Mouse (Mus musculus) midbrain, postnatal 0 days (tissue): Measurements from ENCODE around the gene Sesn2. TPM values are rescaled to one million over a fixed set of nuclear protein-coding genes. Genes with fewer than 3 reads are reported as not detected.
"Not testable (repeated sequence)": the region's sequence is repeated elsewhere in the genome, so short reads cannot be mapped to it uniquely, and the experiment has no call there.

ENCODE experiments used
- ATAC-seq: fragments of 200-750 bp; cut with Nextera tagmentation; 2 replicates; pipeline ENCODE4 v1.8.0; 2017; ENCODE audit warnings: moderate number of reproducible peaks, mild to moderate bottlenecking, moderate TSS enrichment, moderate library complexity; ENCODE audit not compliant: low FRiP score
- DNase-seq: peaks from one replicate; pipeline ENCODE4 v3.0.0-alpha.2; 2015; ENCODE audit warnings: low spot score
- H3K27ac ChIP-seq: fragments of 300-500 bp; sonication (generic); 2 replicates; pipeline ENCODE4 v1.5.1; 2014; ENCODE audit warnings: low read depth, mild to moderate bottlenecking, low read length, mixed read lengths
- H3K27me3 ChIP-seq: fragments of 300-500 bp; sonication (generic); 2 replicates; pipeline ENCODE4 v1.6.1; 2014; ENCODE audit warnings: low read length, control low read depth, mixed read lengths; ENCODE audit not compliant: insufficient read depth
- H3K36me3 ChIP-seq: fragments of 300-500 bp; sonication (generic); 2 replicates; pipeline ENCODE4 v1.6.1; 2014; ENCODE audit warnings: low read length, control low read depth, mixed read lengths; ENCODE audit not compliant: insufficient read depth
- H3K4me1 ChIP-seq: fragments of 300-500 bp; sonication (generic); 2 replicates; pipeline ENCODE4 v1.6.1; 2014; ENCODE audit warnings: mild to moderate bottlenecking, control low read depth, antibody characterized with exemption, low read length, mixed read lengths; ENCODE audit not compliant: insufficient read depth
- H3K4me2 ChIP-seq: fragments of 300-500 bp; sonication (generic); 2 replicates; pipeline ENCODE4 v1.6.1; 2014; ENCODE audit warnings: low read depth, mild to moderate bottlenecking, low read length, mixed read lengths; ENCODE audit not compliant: poor library complexity, severe bottlenecking
- H3K4me3 ChIP-seq: fragments of 300-500 bp; sonication (generic); 2 replicates; pipeline ENCODE4 v1.5.1; 2014; ENCODE audit warnings: low read depth, mild to moderate bottlenecking, low read length, moderate library complexity
- H3K9ac ChIP-seq: fragments of 300-500 bp; sonication (generic); replicated peaks from 2 replicates; pipeline ENCODE4 v1.6.1; 2014; ENCODE audit warnings: mild to moderate bottlenecking, low read length, moderate library complexity, mixed read lengths; ENCODE audit not compliant: poor library complexity, severe bottlenecking
- H3K9me3 ChIP-seq: fragments of 300-500 bp; sonication (generic); 2 replicates; pipeline ENCODE4 v1.6.1; 2016; ENCODE audit warnings: low read length, control low read depth
- CTCF ChIP-seq: IDR thresholded peaks from 2 replicates; pipeline ENCODE4 v1.5.1; 2016; ENCODE audit warnings: antibody characterized with exemption, mild to moderate bottlenecking
- WGBS: fragments of 180-500 bp; shearing (Covaris S2); extraction: QIAGEN DNeasy Blood & Tissue Kit; methylation state at CpG from one replicate; pipeline ENCODE4 v1.1.7; 2014; 5-methylcytosine and 5-hydroxymethylcytosine counted together
- polyA plus RNA-seq: library from polyadenylated mRNA; unstranded; fragments of >200 nt; fragmentation: Nextera tagmentation; extraction: Ambion mirVana; gene quantifications from 2 replicates; pipeline ENCODE4 v1.2.1, GENCODE M21; 2015
- total RNA-seq: library from RNA; depleted of rRNA; stranded (reverse); fragments of >200 nt; gene quantifications from 2 replicates; pipeline ENCODE4 v1.2.3, GENCODE M21; 2014; rRNA removed

The Sesn2 gene
- total RNA-seq: 21.4 and 21.6 TPM in 2 replicates
- 17.7 and 18.2 TPM in 2 replicates for polyA plus RNA-seq

DNA sequence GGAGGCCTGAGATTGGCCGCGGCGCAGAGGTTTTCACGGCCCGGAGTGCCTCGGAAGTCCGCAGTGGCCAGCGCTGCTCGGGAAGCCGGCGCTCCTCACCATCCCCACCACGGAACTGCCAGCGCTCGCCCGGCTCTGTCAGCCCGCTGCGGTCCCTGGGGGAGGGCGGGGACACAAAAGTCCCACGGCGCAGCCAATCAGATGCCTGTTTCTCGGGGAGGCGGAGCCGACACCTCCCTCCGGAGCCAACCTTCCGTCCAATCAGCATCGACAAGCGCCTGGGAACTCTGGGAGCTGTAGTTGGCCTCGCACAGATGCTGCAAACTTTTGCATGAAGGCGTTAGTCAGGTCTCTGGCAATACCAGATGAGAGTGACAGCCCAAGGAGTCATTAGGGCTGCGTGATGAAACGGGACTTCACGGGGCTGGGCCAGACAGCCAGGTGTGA is at the start of gene Sesn2:
Sesn2 (minus strand) TSS at position 150 of the 447 bp plus-strand sequence.
- Histone ChIP-seq H3K9me3 (no peaks in the 10 kb centered on the region), H3K4me1 (no peaks in the 10 kb centered on the region), H3K4me3 (peak within 1 kb of the TSS; percentile 87), H3K36me3 (no peaks in the 10 kb centered on the region), H3K27ac (peak within 1 kb of the TSS; percentile 65), H3K9ac (peak within 1 kb of the TSS; percentile 70), H3K27me3 (no peaks in the 10 kb centered on the region), H3K4me2 (peak within 1 kb of the TSS; percentile 78)
- no peak for TF ChIP-seq CTCF
- peak; percentile 99 for DNase-seq
- WGBS: 0% methylated on average over 23 of the region's 32 CpGs
- ATAC-seq: peak; percentile 93

DNA sequence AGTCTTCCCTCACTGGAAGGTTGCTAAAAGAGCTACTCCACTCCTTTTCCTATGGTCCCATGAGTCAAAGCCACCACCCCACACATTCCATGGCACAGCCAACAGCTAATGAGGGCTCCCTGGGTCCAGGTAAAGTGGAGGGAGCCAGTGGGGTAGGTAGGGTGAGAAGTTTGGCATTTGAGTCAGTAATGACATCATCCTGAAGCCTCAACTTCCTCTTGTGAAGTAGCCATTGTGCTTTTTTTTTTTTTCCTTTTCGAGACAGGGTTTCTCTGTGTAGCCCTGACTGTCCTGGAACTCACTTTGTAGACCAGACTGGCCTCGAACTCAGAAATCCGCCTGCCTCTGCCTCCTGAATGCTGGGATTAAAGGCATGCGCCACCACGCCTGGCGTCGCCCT is 45.2 kb upstream of the Sesn2 start:
- H3K9ac ChIP-seq, DNase-seq, H3K4me3 ChIP-seq, H3K27me3 ChIP-seq, ATAC-seq, H3K4me1 ChIP-seq, H3K9me3 ChIP-seq, H3K4me2 ChIP-seq, H3K27ac ChIP-seq: not testable (repeated sequence)
- 94% methylated on average over 7 of the region's 7 CpGs for WGBS
- H3K36me3 ChIP-seq: peaks cover 28% of the 10 kb centered on the region

DNA sequence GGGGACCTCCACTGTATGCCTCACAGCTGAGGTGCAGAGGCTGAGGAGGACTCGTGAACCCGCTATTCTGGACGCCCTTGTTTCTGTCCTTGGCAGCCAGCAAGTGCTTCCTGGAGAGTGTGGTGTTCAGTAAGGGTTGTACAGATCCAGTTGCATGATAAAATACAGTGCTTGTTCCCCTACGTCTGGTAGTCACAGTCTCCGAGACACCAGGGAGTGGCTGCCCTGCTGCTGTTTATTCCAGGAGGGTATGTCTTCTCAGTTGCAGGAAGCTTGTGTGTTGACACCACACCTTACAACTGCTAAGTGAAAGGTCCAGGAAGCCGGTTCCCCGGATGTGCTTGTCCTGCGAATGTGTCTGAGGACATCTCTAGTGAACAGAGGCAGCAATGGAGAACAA is 44.4 kb upstream of the Sesn2 start:
- H3K4me2 ChIP-seq: no peak overlapping the region
- TF ChIP-seq CTCF: no peak
- peaks cover 34% of the 10 kb centered on the region for H3K36me3 ChIP-seq
- no peak overlapping the region for H3K4me3 ChIP-seq
- H3K27me3 ChIP-seq: no peaks in the 10 kb centered on the region
- H3K27ac ChIP-seq: no peak overlapping the region
- no peaks in the 10 kb centered on the region for H3K4me1 ChIP-seq
- ATAC-seq (no peak), DNase-seq (no peak)
- H3K9ac ChIP-seq: no peak overlapping the region
- H3K9me3 ChIP-seq: no peaks in the 10 kb centered on the region
- WGBS: 82% methylated on average over 8 of the region's 8 CpGs

DNA sequence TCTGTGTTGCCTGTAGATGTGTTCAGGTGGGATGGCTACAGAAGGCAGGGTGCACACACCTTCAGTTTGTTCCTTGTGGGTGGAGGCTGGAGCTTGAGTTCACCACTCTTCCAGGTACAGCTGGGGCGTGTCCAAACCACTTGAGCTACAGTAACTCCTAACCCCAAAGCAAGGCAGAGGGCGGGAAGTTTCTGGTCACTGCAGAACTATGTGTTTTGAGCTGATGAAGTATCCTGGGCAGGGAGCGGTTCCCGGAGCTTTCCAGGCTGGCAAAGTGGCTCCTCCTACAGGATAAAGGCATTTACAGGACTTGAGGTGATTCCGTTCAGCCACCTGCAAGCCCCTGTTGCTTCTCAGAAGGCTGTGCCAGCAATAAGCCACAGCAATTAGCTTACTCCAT is 43.9 kb upstream of the Sesn2 start:
- TF ChIP-seq CTCF: no peak
- Histone ChIP-seq H3K9ac (no peak overlapping the region), H3K36me3 (peaks cover 38% of the 10 kb centered on the region), H3K27me3 (no peaks in the 10 kb centered on the region), H3K4me2 (no peak overlapping the region), H3K27ac (no peak overlapping the region), H3K9me3 (no peaks in the 10 kb centered on the region), H3K4me1 (no peaks in the 10 kb centered on the region), H3K4me3 (no peak overlapping the region)
- WGBS: 74% methylated on average over 5 of the region's 5 CpGs
- DNase-seq (no peak), ATAC-seq (no peak)

DNA sequence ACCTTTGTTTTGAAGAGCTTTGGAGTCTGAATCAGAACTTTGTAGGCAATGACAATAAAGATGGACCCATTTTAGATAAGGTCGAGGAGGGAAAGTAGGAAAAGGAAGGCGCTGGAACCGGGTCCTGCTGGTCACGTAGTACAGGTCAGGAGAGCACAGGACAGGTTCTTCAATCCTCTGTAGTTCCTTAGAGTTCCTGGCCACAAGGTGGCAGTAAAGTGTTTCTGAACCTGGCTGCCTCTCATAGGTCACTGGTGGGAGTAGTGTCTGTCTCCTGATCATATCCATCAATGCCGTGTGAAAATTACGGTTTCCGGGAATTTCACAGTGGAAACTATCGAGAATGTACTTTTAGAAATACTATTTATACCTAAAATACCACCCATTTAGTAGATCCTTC is 35.5 kb upstream of the Sesn2 start:
- H3K9me3 ChIP-seq: no peaks in the 10 kb centered on the region
- peak; percentile 80 for TF ChIP-seq CTCF
- 46% methylated on average over 8 of the region's 8 CpGs for WGBS
- H3K4me1 ChIP-seq: no peaks in the 10 kb centered on the region
- ATAC-seq (no peak), DNase-seq (peak; percentile 70)
- H3K9ac ChIP-seq: no peak overlapping the region
- no peak overlapping the region for H3K27ac ChIP-seq
- H3K4me3 ChIP-seq: no peak overlapping the region
- peaks cover 61% of the 10 kb centered on the region for H3K36me3 ChIP-seq
- H3K4me2 ChIP-seq: no peak overlapping the region
- no peaks in the 10 kb centered on the region for H3K27me3 ChIP-seq

DNA sequence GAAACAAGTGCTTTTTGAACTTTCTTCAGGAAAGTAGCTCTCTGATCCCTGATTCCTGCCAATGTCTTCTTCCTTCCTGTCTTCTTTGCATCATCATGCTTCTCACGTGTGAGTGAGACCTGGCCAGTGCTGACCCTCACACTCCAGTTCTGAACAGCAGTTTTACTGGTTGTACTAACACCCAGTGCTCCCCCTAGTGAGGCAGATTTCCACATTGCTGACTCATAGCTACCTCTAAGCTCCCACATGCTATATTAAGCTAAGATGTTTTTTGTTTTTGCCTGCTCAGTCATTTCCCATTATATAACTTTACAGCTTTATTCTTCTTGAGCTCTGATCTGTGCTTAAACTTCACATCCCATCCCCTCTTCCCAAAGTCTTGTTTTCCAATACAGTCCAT is 32.4 kb upstream of the Sesn2 start:
- Histone ChIP-seq H3K27me3 (no peaks in the 10 kb centered on the region), H3K27ac (no peak overlapping the region), H3K9ac (no peak overlapping the region), H3K36me3 (peaks cover 42% of the 10 kb centered on the region), H3K4me3 (no peak overlapping the region), H3K9me3 (no peaks in the 10 kb centered on the region), H3K4me1 (no peaks in the 10 kb centered on the region), H3K4me2 (no peak overlapping the region)
- ATAC-seq (no peak), DNase-seq (no peak)
- 0 out of 2 replicates have a peak, but pooled peaks have one; percentile 3 for TF ChIP-seq CTCF
- WGBS: 56% methylated on average over 1 of the region's 1 CpGs
